Mouse (Mus musculus): ENCODE data around the gene Krtap28-13.

- TF ChIP-seq CTCF (IDR thresholded peaks at IDR 0.05; ENCODE audit: extremely low read depth, insufficient read length, insufficient replicate concordance, low read depth, low read length) (peak; percentile 27; the same call in 1 of the 2 replicates), POLR2A (IDR thresholded peaks at IDR 0.05; ENCODE audit: low read depth, low read length) (no peak)
These were observed 15.6 kb downstream of the Krtap28-13 start for GRCm38 (mm10) chr1:83076190-83076917.

Measured in small intestine, adult 2 months (tissue).